Mouse (Mus musculus): ENCODE data around the gene Ecpas. TPM values are rescaled to one million over a fixed set of nuclear protein-coding genes. Genes with fewer than 3 reads are reported as not detected.

Gene Ecpas
- polyA plus RNA-seq, 1 experiment from 2014 or later, result 45.6 TPM

- Histone ChIP-seq H3K9me3 (ENCODE audit: control insufficient read depth, low read length) (no peaks in the 10 kb centered on the region), H3K4me2 (ENCODE audit: low read depth, severe bottlenecking) (no peak overlapping the region), H3K27me3 (ENCODE audit: control insufficient read depth, insufficient read depth, low read length) (no peaks in the 10 kb centered on the region), H3K9ac (ENCODE audit: low read length) (no peak overlapping the region), H3K27ac (replicated peaks; ENCODE audit: low read depth, low read length) (no peak overlapping the region), H3K4me3 (ENCODE audit: low read depth, low read length) (no peak overlapping the region), H3K4me1 (ENCODE audit: control insufficient read depth, insufficient read depth, low read length) (peaks cover 5% of the 10 kb centered on the region; the same call in 1 of the 2 replicates), H3K36me3 (ENCODE audit: control insufficient read depth, insufficient read depth, low read length) (no peaks in the 10 kb centered on the region)
- no peak for ATAC-seq (ENCODE audit: insufficient number of reproducible peaks, low FRiP score, low TSS enrichment, low read depth)
- WGBS, result 74% methylated on average over 8 of the region's 8 CpGs
- DNase-seq (ENCODE audit: low spot score), result no peak
Observed at GRCm38 (mm10) chr4:58915081-58915826, 2.7 kb upstream of the Ecpas start.

- 24% methylated on average over 3 of the region's 3 CpGs for WGBS
- Histone ChIP-seq H3K27me3 (ENCODE audit: control insufficient read depth, insufficient read depth, low read length) (no peaks in the 10 kb centered on the region), H3K9me3 (ENCODE audit: control insufficient read depth, low read length) (no peaks in the 10 kb centered on the region), H3K4me3 (ENCODE audit: low read depth, low read length) (no peak overlapping the region), H3K36me3 (ENCODE audit: control insufficient read depth, insufficient read depth, low read length) (no peaks in the 10 kb centered on the region), H3K4me2 (ENCODE audit: low read depth, severe bottlenecking) (no peak overlapping the region), H3K27ac (replicated peaks; ENCODE audit: low read depth, low read length) (no peak overlapping the region), H3K4me1 (ENCODE audit: control insufficient read depth, insufficient read depth, low read length) (peaks cover 7% of the 10 kb centered on the region; the same call in 1 of the 2 replicates), H3K9ac (ENCODE audit: low read length) (no peak overlapping the region)
- DNase-seq (ENCODE audit: low spot score), result no peak
- ATAC-seq (ENCODE audit: insufficient number of reproducible peaks, low FRiP score, low TSS enrichment, low read depth), result no peak
Observed at GRCm38 (mm10) chr4:58913336-58914026, 932 bp upstream of the Ecpas start.

GRCm38 (mm10) chr4:58911831-58912628, 519 bp downstream of the Ecpas start:
- DNase-seq (ENCODE audit: low spot score) (peak; percentile 85), ATAC-seq (ENCODE audit: insufficient number of reproducible peaks, low FRiP score, low TSS enrichment, low read depth) (peak; percentile 61)
- peak overlapping the region; percentile 97 for H3K27ac ChIP-seq (replicated peaks; ENCODE audit: low read depth, low read length)
- H3K4me3 ChIP-seq (ENCODE audit: low read depth, low read length), result peak overlapping the region; percentile 89
- peaks cover 7% of the 10 kb centered on the region; the same call in 1 of the 2 replicates for H3K4me1 ChIP-seq (ENCODE audit: control insufficient read depth, insufficient read depth, low read length)
- 0% methylated on average over 93 of the region's 126 CpGs for WGBS
- no peaks in the 10 kb centered on the region for H3K36me3 ChIP-seq (ENCODE audit: control insufficient read depth, insufficient read depth, low read length)
- H3K4me2 ChIP-seq (ENCODE audit: low read depth, severe bottlenecking), result peak overlapping the region; percentile 70
- peak overlapping the region; percentile 97 for H3K9ac ChIP-seq (ENCODE audit: low read length)
- no peaks in the 10 kb centered on the region for H3K9me3 ChIP-seq (ENCODE audit: control insufficient read depth, low read length)
- H3K27me3 ChIP-seq (ENCODE audit: control insufficient read depth, insufficient read depth, low read length), result no peaks in the 10 kb centered on the region

- Histone ChIP-seq H3K9ac (ENCODE audit: low read length) (peak overlapping the region; percentile 97), H3K36me3 (ENCODE audit: control insufficient read depth, insufficient read depth, low read length) (no peaks in the 10 kb centered on the region), H3K27ac (replicated peaks; ENCODE audit: low read depth, low read length) (peak overlapping the region; percentile 97), H3K27me3 (ENCODE audit: control insufficient read depth, insufficient read depth, low read length) (no peaks in the 10 kb centered on the region), H3K9me3 (ENCODE audit: control insufficient read depth, low read length) (no peaks in the 10 kb centered on the region), H3K4me3 (ENCODE audit: low read depth, low read length) (peak overlapping the region; percentile 89), H3K4me2 (ENCODE audit: low read depth, severe bottlenecking) (peak overlapping the region; percentile 70), H3K4me1 (ENCODE audit: control insufficient read depth, insufficient read depth, low read length) (peaks cover 7% of the 10 kb centered on the region; the same call in 1 of the 2 replicates)
- peak; percentile 50; the same call in 1 of the 2 replicates for ATAC-seq (ENCODE audit: insufficient number of reproducible peaks, low FRiP score, low TSS enrichment, low read depth)
- peak; percentile 79 for DNase-seq (ENCODE audit: low spot score)
- WGBS, result 1% methylated on average over 52 of the region's 56 CpGs
Observed at GRCm38 (mm10) chr4:58911069-58911830, 1.3 kb downstream of the Ecpas start.

GRCm38 (mm10) chr4:58910175-58911068, 2.1 kb downstream of the Ecpas start:
- ATAC-seq (ENCODE audit: insufficient number of reproducible peaks, low FRiP score, low TSS enrichment, low read depth) (no peak), DNase-seq (ENCODE audit: low spot score) (no peak)
- peaks cover 7% of the 10 kb centered on the region; the same call in 1 of the 2 replicates for H3K4me1 ChIP-seq (ENCODE audit: control insufficient read depth, insufficient read depth, low read length)
- peak overlapping the region; percentile 97 for H3K9ac ChIP-seq (ENCODE audit: low read length)
- peak overlapping the region; percentile 70 for H3K4me2 ChIP-seq (ENCODE audit: low read depth, severe bottlenecking)
- 26% methylated on average over 16 of the region's 16 CpGs for WGBS
- H3K36me3 ChIP-seq (ENCODE audit: control insufficient read depth, insufficient read depth, low read length), result no peaks in the 10 kb centered on the region
- H3K9me3 ChIP-seq (ENCODE audit: control insufficient read depth, low read length), result no peaks in the 10 kb centered on the region
- H3K4me3 ChIP-seq (ENCODE audit: low read depth, low read length), result peak overlapping the region; percentile 89
- no peaks in the 10 kb centered on the region for H3K27me3 ChIP-seq (ENCODE audit: control insufficient read depth, insufficient read depth, low read length)
- peak overlapping the region; percentile 97; the same call in 1 of the 2 replicates for H3K27ac ChIP-seq (replicated peaks; ENCODE audit: low read depth, low read length)

- ATAC-seq (ENCODE audit: insufficient number of reproducible peaks, low FRiP score, low TSS enrichment, low read depth) (no peak), DNase-seq (ENCODE audit: low spot score) (no peak)
- H3K4me3 ChIP-seq (ENCODE audit: low read depth, low read length), result no peak overlapping the region
- H3K4me2 ChIP-seq (ENCODE audit: low read depth, severe bottlenecking), result no peak overlapping the region
- H3K9ac ChIP-seq (ENCODE audit: low read length), result no peak overlapping the region
- H3K36me3 ChIP-seq (ENCODE audit: control insufficient read depth, insufficient read depth, low read length), result no peaks in the 10 kb centered on the region
- WGBS, result 95% methylated on average over 1 of the region's 1 CpGs
- H3K9me3 ChIP-seq (ENCODE audit: control insufficient read depth, low read length), result no peaks in the 10 kb centered on the region
- H3K4me1 ChIP-seq (ENCODE audit: control insufficient read depth, insufficient read depth, low read length), result peaks cover 7% of the 10 kb centered on the region; the same call in 1 of the 2 replicates
- H3K27me3 ChIP-seq (ENCODE audit: control insufficient read depth, insufficient read depth, low read length), result no peaks in the 10 kb centered on the region
- H3K27ac ChIP-seq (replicated peaks; ENCODE audit: low read depth, low read length), result no peak overlapping the region
Observed at GRCm38 (mm10) chr4:58907453-58907852, 5.1 kb downstream of the Ecpas start.

DNA sequence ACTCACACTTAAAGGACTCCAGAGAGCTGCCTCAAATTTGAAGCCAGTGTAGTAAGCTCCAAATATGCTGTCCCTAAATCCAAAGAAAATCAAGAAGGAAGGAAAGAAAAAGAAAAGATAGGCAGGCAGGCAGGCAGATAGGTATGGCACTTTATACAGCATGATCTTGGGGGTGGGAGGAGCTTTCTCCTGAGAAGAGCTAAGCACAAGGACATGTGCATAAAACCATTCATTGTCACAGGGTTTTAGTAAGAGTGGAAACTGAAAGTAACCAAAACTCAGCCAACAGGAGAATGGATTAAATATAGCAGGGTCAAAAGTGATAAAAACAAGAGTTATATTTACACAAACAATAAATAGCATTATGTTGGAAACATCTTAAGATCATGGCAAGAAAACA, 14.2 kb downstream of the Ecpas start:
- H3K27me3 ChIP-seq (ENCODE audit: control insufficient read depth, insufficient read depth, low read length), result no peaks in the 10 kb centered on the region
- DNase-seq (ENCODE audit: low spot score), result no peak
- no peak overlapping the region for H3K9ac ChIP-seq (ENCODE audit: low read length)
- no peaks in the 10 kb centered on the region for H3K4me1 ChIP-seq (ENCODE audit: control insufficient read depth, insufficient read depth, low read length)
- ATAC-seq (ENCODE audit: insufficient number of reproducible peaks, low FRiP score, low TSS enrichment, low read depth), result no peak
- no peaks in the 10 kb centered on the region for H3K36me3 ChIP-seq (ENCODE audit: control insufficient read depth, insufficient read depth, low read length)
- H3K4me2 ChIP-seq (ENCODE audit: low read depth, severe bottlenecking), result no peak overlapping the region
- no peak overlapping the region for H3K27ac ChIP-seq (replicated peaks; ENCODE audit: low read depth, low read length)
- H3K4me3 ChIP-seq (ENCODE audit: low read depth, low read length), result no peak overlapping the region
- H3K9me3 ChIP-seq (ENCODE audit: control insufficient read depth, low read length), result no peaks in the 10 kb centered on the region
